Comparison of ENCODE assay signal across 23 mouse cellular contexts in genomic region chr2:163831163-163831562, GRCm38 (mm10). TPM values are rescaled to one million over a fixed set of nuclear protein-coding genes. Genes with fewer than 3 reads are reported as not detected.
"Had no signal": no experiment of that assay in that cellular context is flagged by ENCODE, and none has a peak within 500 bp of the region (broad histone marks: within the 10 kb centered on the region; RNA-seq: fewer than 3 reads in every experiment).

No protein-coding gene starts in this region.

- H3K4me1 ChIP-seq: midbrain, embryonic 10.5 days; midbrain, embryonic 12.5 days; neural tube, embryonic 12.5 days; stomach, embryonic 15.5 days had no signal

- H3K9me3 ChIP-seq: midbrain, embryonic 10.5 days; midbrain, embryonic 12.5 days; neural tube, embryonic 12.5 days; stomach, embryonic 15.5 days had no signal

- ATAC-seq: midbrain, embryonic 16.5 days had no signal

- DNase-seq: lung, adult 18-20 months; lung, embryonic 14.5 days; lung, postnatal 10 days; lung, postnatal 4 days; midbrain, embryonic 14.5 days; retina, postnatal 1 day; right cerebral cortex, adult 18-20 months; thymus, adult 2 months; thymus, postnatal 25 days; thymus, postnatal 4 days had no signal

- H3K27me3 ChIP-seq: neural tube, embryonic 12.5 days; stomach, embryonic 15.5 days had no signal

- H3K4me3 ChIP-seq: midbrain, embryonic 10.5 days; midbrain, embryonic 12.5 days; neural tube, embryonic 12.5 days; stomach, embryonic 15.5 days had no signal

- H3K27ac ChIP-seq: midbrain, embryonic 10.5 days; midbrain, embryonic 12.5 days; neural tube, embryonic 12.5 days; stomach, embryonic 15.5 days; stomach, postnatal 0 days had no signal

- H3K36me3 ChIP-seq: midbrain, embryonic 10.5 days; midbrain, embryonic 12.5 days; neural tube, embryonic 12.5 days; stomach, embryonic 15.5 days had no signal

- H3K4me2 ChIP-seq: lung, embryonic 14.5 days; midbrain, embryonic 12.5 days; neural tube, embryonic 12.5 days; stomach, embryonic 15.5 days had no signal

- H3K9ac ChIP-seq: lung, embryonic 14.5 days; midbrain, embryonic 12.5 days; neural tube, embryonic 12.5 days; stomach, embryonic 15.5 days had no signal

RNA-seq across cellular contexts. Expression of gene Ccn5, which starts 10.5 kb away (rescaled TPM):
- total RNA-seq: megakaryocyte-erythroid progenitor cell, adult 5-6 weeks had no signal
- polyA plus RNA-seq: stomach, embryonic 15.5 days had no signal

RNA-seq across cellular contexts. Expression of gene Kcnk15, which starts 22.3 kb away (rescaled TPM):
- total RNA-seq: megakaryocyte, adult 5-6 weeks; megakaryocyte-erythroid progenitor cell, adult 5-6 weeks had no signal
- polyA plus RNA-seq: liver, embryonic 16.5 days; lung, embryonic 14.5 days; lung, embryonic 16.5 days; midbrain, embryonic 10.5 days; midbrain, embryonic 12.5 days; midbrain, embryonic 14.5 days; spleen, adult 2 months; stomach, embryonic 15.5 days; stomach, postnatal 0 days; testis, adult 2 months; thymus, adult 2 months; urinary bladder, adult 2 months had no signal
